25 mouse cellular contexts compared by ENCODE assay signal in genomic region chr10:75499791-75500190, GRCm38 (mm10). TPM values are rescaled to one million over a fixed set of nuclear protein-coding genes. Genes with fewer than 3 reads are reported as not detected.
DNase-seq lines count a peak whose midpoint lies in the region; ATAC-seq and TF ChIP-seq lines count a peak whose summit lies in the region.
"Had no signal": no experiment of that assay in that cellular context is flagged by ENCODE, and none has a peak within 500 bp of the region (broad histone marks: within the 10 kb centered on the region; RNA-seq: fewer than 3 reads in every experiment).

No protein-coding gene starts in this region.

- no peak overlapping the region for H3K27ac ChIP-seq in heart, embryonic 14.5 days (replicated peaks in 1 of 2; ENCODE audit: control insufficient read depth in 1 of 2, insufficient read depth in 1 of 2, low read depth in 2 of 2, low read length in 2 of 2)
- H3K27ac ChIP-seq in intestine, postnatal 0 days (ENCODE audit: low read depth, low read length), result no peak overlapping the region
- no peak overlapping the region for H3K27ac ChIP-seq in liver, embryonic 16.5 days (ENCODE audit: low read length)
- H3K27ac ChIP-seq: embryonic facial prominence, embryonic 13.5 days; heart, embryonic 15.5 days; hindbrain, embryonic 12.5 days; midbrain, embryonic 15.5 days; neural tube, embryonic 12.5 days had no signal

- no peaks in the 10 kb centered on the region for H3K27me3 ChIP-seq in heart, embryonic 14.5 days (ENCODE audit: control insufficient read depth, insufficient read depth, low read length)
- H3K27me3 ChIP-seq in intestine, postnatal 0 days (replicated peaks; ENCODE audit: control insufficient read depth, insufficient read depth, low read length), result no peaks in the 10 kb centered on the region
- no peaks in the 10 kb centered on the region for H3K27me3 ChIP-seq in liver, embryonic 16.5 days (ENCODE audit: control insufficient read depth, insufficient read depth, low read depth, low read length)
- H3K27me3 ChIP-seq: embryonic facial prominence, embryonic 13.5 days; heart, embryonic 15.5 days; hindbrain, embryonic 12.5 days; midbrain, embryonic 15.5 days; neural tube, embryonic 12.5 days; Patski had no signal

- peaks cover 7 to 12% of the 10 kb centered on the region in 2 experiments for H3K4me1 ChIP-seq in heart, embryonic 14.5 days (ENCODE audit: control insufficient read depth in 2 of 2, insufficient read depth in 2 of 2, low read length in 2 of 2)
- no peaks in the 10 kb centered on the region; the same call in 1 of the 2 replicates for H3K4me1 ChIP-seq in intestine, postnatal 0 days (replicated peaks; ENCODE audit: control insufficient read depth, insufficient read depth, low read length)
- peaks cover 13% of the 10 kb centered on the region for H3K4me1 ChIP-seq in liver, embryonic 16.5 days (ENCODE audit: control insufficient read depth, low read depth, low read length)
- H3K4me1 ChIP-seq: embryonic facial prominence, embryonic 13.5 days; hindbrain, embryonic 12.5 days; midbrain, embryonic 15.5 days; neural tube, embryonic 12.5 days had no signal

- ATAC-seq in heart, embryonic 14.5 days (ENCODE audit: insufficient number of reproducible peaks, insufficient read depth, low FRiP score, low read depth), result no peak
- ATAC-seq in intestine, postnatal 0 days, result peak; percentile 29; the same call in 1 of the 2 replicates
- no peak for ATAC-seq in liver, embryonic 16.5 days (ENCODE audit: low read depth)
- ATAC-seq in megakaryocyte, adult 5-6 weeks (ENCODE audit: poor library complexity, severe bottlenecking), result no peak
- ATAC-seq: forebrain, embryonic 14.5 days; midbrain, embryonic 15.5 days; Patski had no signal

- H3K36me3 ChIP-seq in heart, embryonic 14.5 days (ENCODE audit: control insufficient read depth, insufficient read depth, low read length), result 0 out of 2 replicates have a peak, but pooled peaks cover 5% of the 10 kb centered on the region
- no peaks in the 10 kb centered on the region for H3K36me3 ChIP-seq in intestine, postnatal 0 days (ENCODE audit: control insufficient read depth, insufficient read depth)
- peaks cover 2% of the 10 kb centered on the region; the same call in 1 of the 2 replicates for H3K36me3 ChIP-seq in liver, embryonic 16.5 days (ENCODE audit: control insufficient read depth, insufficient read depth)
- H3K36me3 ChIP-seq: embryonic facial prominence, embryonic 13.5 days; hindbrain, embryonic 12.5 days; midbrain, embryonic 15.5 days; neural tube, embryonic 12.5 days had no signal

- no peaks in the 10 kb centered on the region for H3K9me3 ChIP-seq in heart, embryonic 14.5 days (ENCODE audit: control insufficient read depth, low read length)
- no peaks in the 10 kb centered on the region for H3K9me3 ChIP-seq in intestine, postnatal 0 days (ENCODE audit: control insufficient read depth)
- peaks cover 2% of the 10 kb centered on the region; the same call in 1 of the 2 replicates for H3K9me3 ChIP-seq in liver, embryonic 16.5 days (replicated peaks; ENCODE audit: control insufficient read depth, low read length)
- H3K9me3 ChIP-seq: embryonic facial prominence, embryonic 13.5 days; G1E; heart, embryonic 15.5 days; hindbrain, embryonic 12.5 days; midbrain, embryonic 15.5 days; neural tube, embryonic 12.5 days had no signal

- WGBS in heart, embryonic 14.5 days, result 55% methylated on average over 3 of the region's 3 CpGs
- WGBS in intestine, postnatal 0 days, result 41% methylated on average over 3 of the region's 3 CpGs
- 47% methylated on average over 3 of the region's 3 CpGs for WGBS in liver, embryonic 16.5 days (ENCODE audit: insufficient replicate concordance)

- TF ChIP-seq CTCF in intestine, postnatal 0 days (IDR thresholded peaks at IDR 0.05; ENCODE audit: low read depth), result no peak

- H3K4me3 ChIP-seq in heart, embryonic 14.5 days (ENCODE audit: control insufficient read depth in 1 of 2, insufficient read depth in 1 of 2, low read depth in 1 of 2, low read length in 2 of 2), result no peak overlapping the region
- H3K4me3 ChIP-seq in intestine, postnatal 0 days (ENCODE audit: low read depth, low read length), result no peak overlapping the region
- H3K4me3 ChIP-seq in liver, embryonic 16.5 days (ENCODE audit: low read depth, low read length), result no peak overlapping the region
- H3K4me3 ChIP-seq: embryonic facial prominence, embryonic 13.5 days; heart, embryonic 15.5 days; hindbrain, embryonic 12.5 days; midbrain, embryonic 15.5 days; neural tube, embryonic 12.5 days had no signal

- H3K9ac ChIP-seq in heart, embryonic 14.5 days (ENCODE audit: low read length), result no peak overlapping the region
- H3K9ac ChIP-seq in intestine, postnatal 0 days (ENCODE audit: low read depth, low read length), result no peak overlapping the region
- H3K9ac ChIP-seq in liver, embryonic 16.5 days (ENCODE audit: low read depth, low read length), result no peak overlapping the region
- H3K9ac ChIP-seq: embryonic facial prominence, embryonic 13.5 days; heart, embryonic 15.5 days; hindbrain, embryonic 12.5 days; midbrain, embryonic 15.5 days; neural tube, embryonic 12.5 days had no signal

- peak overlapping the region; percentile 23; the same call in 1 of the 2 replicates for H3K4me2 ChIP-seq in heart, embryonic 14.5 days (ENCODE audit: low read length)
- H3K4me2 ChIP-seq in intestine, postnatal 0 days (replicated peaks; ENCODE audit: low read depth), result peak overlapping the region; percentile 46
- peak overlapping the region; percentile 23 for H3K4me2 ChIP-seq in liver, embryonic 16.5 days (ENCODE audit: low read depth, low read length)
- H3K4me2 ChIP-seq: embryonic facial prominence, embryonic 13.5 days; heart, embryonic 15.5 days; hindbrain, embryonic 12.5 days; midbrain, embryonic 15.5 days; neural tube, embryonic 12.5 days had no signal

- DNase-seq in heart, postnatal 36 days, result no peak
- DNase-seq in WW6 (ENCODE audit: low read depth, low spot score), result peak; percentile 14
- no peak for DNase-seq in kidney, adult 18-20 months
- DNase-seq in layer of hippocampus, postnatal 36 days, result no peak
- DNase-seq: adrenal gland, postnatal 14 days; cerebellum, adult 8-10 months; cerebellum, postnatal 36 days; embryo, embryonic 11 days; kidney, postnatal 36 days; lung, postnatal 4 days; right cerebral cortex, postnatal 4 days; thymus, adult 18-20 months; thymus, postnatal 36 days had no signal

- intact Hi-C loops in heart, postnatal 36 days (cut with DNase I), result no loop called here

RNA-seq across cellular contexts. Expression of gene Snrpd3, which starts 17.6 kb away (rescaled TPM):
- polyA plus RNA-seq in heart, embryonic 14.5 days (2014; fragmentation: Nextera tagmentation; extraction: Ambion mirVana), result 90.6 and 92.9 TPM in 2 replicates
- total RNA-seq in heart, postnatal 36 days (2021), result 10 to 100 TPM; 65.7 to 69.5 TPM
- polyA plus RNA-seq in intestine, postnatal 0 days (2015; fragmentation: Nextera tagmentation; extraction: Ambion mirVana), result 62.6 and 63.3 TPM in 2 replicates
- polyA plus RNA-seq in liver, embryonic 16.5 days (2015; fragmentation: Nextera tagmentation; extraction: Ambion mirVana), result 56.9 and 61.7 TPM in 2 replicates
- 31.1 and 31.9 TPM in 2 replicates for total RNA-seq in megakaryocyte, adult 5-6 weeks (2015)
- total RNA-seq in megakaryocyte, adult 5-6 weeks (2017), result 39.2 and 42.4 TPM in 2 replicates
- total RNA-seq in layer of hippocampus, postnatal 36 days (2021), result 10 to 100 TPM; 73.5 to 83.4 TPM

RNA-seq across cellular contexts. Expression of gene Gucd1, which starts 18.0 kb away (rescaled TPM):
- polyA plus RNA-seq in heart, embryonic 14.5 days (2014; fragmentation: Nextera tagmentation; extraction: Ambion mirVana), result 32.8 and 39.7 TPM in 2 replicates
- 10 to 100 TPM; 41.8 to 44.2 TPM for total RNA-seq in heart, postnatal 36 days (2021)
- polyA plus RNA-seq in intestine, postnatal 0 days (2015; fragmentation: Nextera tagmentation; extraction: Ambion mirVana), result 80.9 and 84.6 TPM in 2 replicates
- polyA plus RNA-seq in liver, embryonic 16.5 days (2015; fragmentation: Nextera tagmentation; extraction: Ambion mirVana), result 64.4 and 69.3 TPM in 2 replicates
- 22.1 and 22.2 TPM in 2 replicates for total RNA-seq in megakaryocyte, adult 5-6 weeks (2015)
- total RNA-seq in megakaryocyte, adult 5-6 weeks (2017), result 33.4 and 38.1 TPM in 2 replicates
- total RNA-seq in layer of hippocampus, postnatal 36 days (2021), result 10 to 100 TPM; 14.8 to 16.1 TPM
